Mouse (Mus musculus) midbrain, embryonic 10.5 days (tissue): ENCODE measurements around the gene Rgs10. TPM values are rescaled to one million over a fixed set of nuclear protein-coding genes. Genes with fewer than 3 reads are reported as not detected.

Source experiments
- DNase-seq: peaks from one replicate; pipeline ENCODE4 v3.0.0-alpha.2; 2017; ENCODE audit warnings: low spot score
- H3K27ac ChIP-seq: fragments of 300-500 bp; sonication (generic); replicated peaks from 2 replicates; pipeline ENCODE4 v1.5.1; 2016; ENCODE audit warnings: mild to moderate bottlenecking
- H3K27me3 ChIP-seq: fragments of 300-500 bp; sonication (generic); 2 replicates; pipeline ENCODE4 v1.6.1; 2016; ENCODE audit warnings: low read depth, mild to moderate bottlenecking; ENCODE audit not compliant: poor library complexity, severe bottlenecking
- H3K36me3 ChIP-seq: fragments of 300-500 bp; sonication (generic); 2 replicates; pipeline ENCODE4 v1.6.1; 2016; ENCODE audit warnings: mild to moderate bottlenecking, moderate library complexity
- H3K4me1 ChIP-seq: fragments of 300-500 bp; sonication (generic); 2 replicates; pipeline ENCODE4 v1.6.1; 2016
- H3K4me3 ChIP-seq: fragments of 300-500 bp; sonication (generic); 2 replicates; pipeline ENCODE4 v1.5.1; 2016; ENCODE audit warnings: mild to moderate bottlenecking, moderate library complexity
- H3K9me3 ChIP-seq: fragments of 300-500 bp; sonication (generic); replicated peaks from 2 replicates; pipeline ENCODE4 v1.6.1; 2016; ENCODE audit warnings: mild to moderate bottlenecking
- WGBS: fragments of 180-500 bp; shearing (Covaris S2); methylation state at CpG from one replicate; pipeline ENCODE4 v1.1.7; 2016; 5-methylcytosine and 5-hydroxymethylcytosine counted together
- polyA plus RNA-seq: library from polyadenylated mRNA; unstranded; fragments of >200 nt; fragmentation: Nextera tagmentation; extraction: Ambion mirVana; gene quantifications from 2 replicates; pipeline ENCODE4 v1.2.1, GENCODE M21; 2016

Gene Rgs10
- polyA plus RNA-seq, result 6.0 and 6.4 TPM in 2 replicates

- under 1% methylated on average over 100 of the region's 102 CpGs for WGBS
- peaks cover 92% of the 10 kb centered on the region for H3K27me3 ChIP-seq
Measured at GRCm38 (mm10) chr7:128417930-128418779, at the start of gene Rgs10. TSS of gene Rgs10 (minus strand) at chr7:128418758.

GRCm38 (mm10) chr7:128462406-128462805 lies 43.8 kb upstream of the Rgs10 start:
- peak; percentile 29 for DNase-seq
- peak overlapping the region; percentile 99 for H3K27ac ChIP-seq
- H3K9me3 ChIP-seq, result no peaks in the 10 kb centered on the region
- no peaks in the 10 kb centered on the region for H3K36me3 ChIP-seq
- no peaks in the 10 kb centered on the region for H3K27me3 ChIP-seq
- peaks cover 28% of the 10 kb centered on the region for H3K4me1 ChIP-seq
- WGBS, result 70% methylated on average over 5 of the region's 5 CpGs
- peak overlapping the region; percentile 88 for H3K4me3 ChIP-seq

More at GRCm38 (mm10) chr7:128417930-128418779, at the start of gene Rgs10:
- Histone ChIP-seq H3K27ac (peak within 1 kb of the TSS; percentile 76), H3K9me3 (no peaks in the 10 kb centered on the region), H3K36me3 (no peaks in the 10 kb centered on the region), H3K4me1 (peaks cover 28% of the 10 kb centered on the region), H3K4me3 (peak within 1 kb of the TSS; percentile 83)
- DNase-seq, result peak; percentile 75

DNA sequence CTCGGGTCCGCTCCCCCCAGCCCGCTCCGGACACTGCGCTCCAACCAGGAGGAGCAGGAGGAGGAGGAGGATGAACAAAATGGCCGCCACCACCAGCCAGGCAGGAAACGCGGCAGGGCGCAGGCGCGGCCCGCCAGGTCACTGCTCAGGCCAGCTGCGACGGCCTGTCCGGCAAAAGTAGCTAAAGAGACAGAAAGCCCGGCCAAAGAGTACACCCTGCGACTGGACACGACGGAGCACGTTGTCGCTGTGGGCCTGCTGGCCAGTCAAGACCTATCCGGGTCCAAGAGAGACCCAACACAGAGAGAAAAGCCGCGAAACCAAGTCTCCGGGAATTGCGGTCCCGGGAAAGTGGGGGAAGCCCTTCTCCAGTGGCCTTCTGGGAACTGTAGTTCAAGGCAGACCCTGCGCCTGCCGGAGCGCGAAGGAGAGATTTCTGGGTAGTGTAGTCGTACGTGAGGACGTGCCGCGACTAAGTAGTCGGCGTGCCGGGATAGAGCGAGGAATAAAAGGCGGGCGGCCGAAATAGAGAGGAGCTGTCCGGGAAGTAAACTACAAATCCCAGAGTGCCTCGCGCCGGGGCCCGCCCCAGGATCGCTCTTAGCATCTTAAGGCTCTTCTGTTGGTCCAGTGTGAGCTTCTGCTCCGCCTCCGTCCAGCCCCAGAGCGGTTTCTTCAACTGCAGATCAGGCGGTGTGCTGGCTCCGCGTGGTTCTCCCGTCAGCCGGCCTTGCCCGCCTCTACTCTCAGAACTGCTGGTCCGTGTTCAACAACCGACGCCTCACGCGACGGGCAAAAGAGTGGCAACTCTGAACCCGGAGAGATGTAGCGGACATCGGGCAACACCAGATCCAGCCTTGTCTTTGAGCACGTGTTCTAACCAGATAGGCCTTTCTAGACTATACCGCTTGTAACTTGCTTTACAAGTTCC lies 43.0 kb upstream of the Rgs10 start, which contains the start of gene Tial1:
Gene Tial1, minus strand, starts transcription at position 433 of the 931 bp plus-strand sequence.
- under 1% methylated on average over 69 of the region's 69 CpGs for WGBS
- peak; percentile 98 for DNase-seq

GRCm38 (mm10) chr7:128460865-128461228 lies 42.3 kb upstream of the Rgs10 start:
- H3K9me3 ChIP-seq, result no peaks in the 10 kb centered on the region
- no peaks in the 10 kb centered on the region for H3K27me3 ChIP-seq
- under 1% methylated on average over 22 of the region's 23 CpGs for WGBS
- DNase-seq, result no peak
- H3K27ac ChIP-seq, result peak overlapping the region; percentile 99
- H3K36me3 ChIP-seq, result no peaks in the 10 kb centered on the region
- peaks cover 28% of the 10 kb centered on the region for H3K4me1 ChIP-seq
- H3K4me3 ChIP-seq, result peak overlapping the region; percentile 88

More for the DNA sequence above, 43.0 kb upstream of the Rgs10 start, which contains the start of gene Tial1:
- Histone ChIP-seq H3K27ac (peak within 1 kb of the TSS; percentile 99), H3K9me3 (no peaks in the 10 kb centered on the region), H3K36me3 (no peaks in the 10 kb centered on the region), H3K27me3 (no peaks in the 10 kb centered on the region), H3K4me3 (peak within 1 kb of the TSS; percentile 88), H3K4me1 (peaks cover 28% of the 10 kb centered on the region)

- peak; percentile 62 for DNase-seq
- Histone ChIP-seq H3K9me3 (no peaks in the 10 kb centered on the region), H3K27ac (peak overlapping the region; percentile 99), H3K27me3 (no peaks in the 10 kb centered on the region), H3K4me3 (peak overlapping the region; percentile 88), H3K4me1 (peaks cover 28% of the 10 kb centered on the region), H3K36me3 (no peaks in the 10 kb centered on the region)
- WGBS, result under 1% methylated on average over 36 of the region's 36 CpGs
Measured at GRCm38 (mm10) chr7:128460131-128460864, 41.7 kb upstream of the Rgs10 start.

- Histone ChIP-seq H3K9me3 (no peaks in the 10 kb centered on the region), H3K4me3 (peak overlapping the region; percentile 88), H3K36me3 (peaks cover 2% of the 10 kb centered on the region), H3K27ac (peak overlapping the region; percentile 99), H3K4me1 (peaks cover 28% of the 10 kb centered on the region), H3K27me3 (no peaks in the 10 kb centered on the region)
- WGBS, result 18% methylated on average over 4 of the region's 4 CpGs
- DNase-seq, result no peak
Measured at GRCm38 (mm10) chr7:128459791-128460130, 41.2 kb upstream of the Rgs10 start.

GRCm38 (mm10) chr7:128458011-128458410 lies 39.5 kb upstream of the Rgs10 start:
- peaks cover 20% of the 10 kb centered on the region for H3K36me3 ChIP-seq
- no peak overlapping the region for H3K27ac ChIP-seq
- H3K4me3 ChIP-seq, result no peak overlapping the region
- no peaks in the 10 kb centered on the region for H3K27me3 ChIP-seq
- H3K9me3 ChIP-seq, result no peaks in the 10 kb centered on the region
- DNase-seq, result no peak
- peaks cover 28% of the 10 kb centered on the region for H3K4me1 ChIP-seq

- Histone ChIP-seq H3K4me3 (no peak overlapping the region), H3K9me3 (no peaks in the 10 kb centered on the region), H3K27ac (no peak overlapping the region), H3K36me3 (peaks cover 70% of the 10 kb centered on the region), H3K27me3 (no peaks in the 10 kb centered on the region), H3K4me1 (peaks cover 4% of the 10 kb centered on the region; the same call in 1 of the 2 replicates)
- WGBS, result 96% methylated on average over 1 of the region's 1 CpGs
- DNase-seq, result no peak
Measured at GRCm38 (mm10) chr7:128452731-128453130, 34.2 kb upstream of the Rgs10 start.

GRCm38 (mm10) chr7:128440584-128440983 lies 22.0 kb upstream of the Rgs10 start:
- WGBS, result 92% methylated on average over 2 of the region's 2 CpGs
- Histone ChIP-seq H3K27me3 (no peaks in the 10 kb centered on the region), H3K4me1 (no peaks in the 10 kb centered on the region), H3K4me3 (no peak overlapping the region), H3K36me3 (peaks cover 61% of the 10 kb centered on the region), H3K27ac (no peak overlapping the region), H3K9me3 (no peaks in the 10 kb centered on the region)
- DNase-seq, result no peak

DNA sequence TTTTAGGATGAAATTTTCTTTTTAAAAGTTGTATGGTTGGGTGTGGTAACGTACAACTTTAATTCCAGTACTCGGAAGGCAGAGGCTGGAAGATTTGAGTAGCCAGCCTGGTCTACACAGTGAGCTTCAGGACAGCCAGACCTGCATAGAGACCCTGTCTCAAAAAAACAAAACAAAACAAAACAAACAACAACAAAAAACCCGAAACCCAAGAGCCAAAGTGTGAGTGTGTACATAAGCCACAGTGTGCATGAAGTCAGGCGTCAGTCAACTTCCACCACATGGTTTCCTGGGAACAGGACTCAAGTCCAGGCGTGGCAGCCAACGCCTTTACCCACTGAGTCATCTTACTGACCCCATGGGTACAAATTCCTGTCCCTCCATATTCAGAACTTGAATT lies 20.7 kb upstream of the Rgs10 start:
- Histone ChIP-seq H3K27me3 (no peaks in the 10 kb centered on the region), H3K27ac (no peak overlapping the region), H3K4me3 (no peak overlapping the region), H3K9me3 (no peaks in the 10 kb centered on the region), H3K36me3 (peaks cover 48% of the 10 kb centered on the region), H3K4me1 (no peaks in the 10 kb centered on the region)
- 94% methylated on average over 6 of the region's 6 CpGs for WGBS
- no peak for DNase-seq

GRCm38 (mm10) chr7:128438131-128438530 lies 19.6 kb upstream of the Rgs10 start:
- H3K9me3 ChIP-seq, result no peaks in the 10 kb centered on the region
- DNase-seq, result no peak
- no peaks in the 10 kb centered on the region for H3K27me3 ChIP-seq
- no peak overlapping the region for H3K4me3 ChIP-seq
- no peaks in the 10 kb centered on the region for H3K4me1 ChIP-seq
- no peak overlapping the region for H3K27ac ChIP-seq
- peaks cover 37% of the 10 kb centered on the region for H3K36me3 ChIP-seq

- H3K27ac ChIP-seq, result no peak overlapping the region
- H3K27me3 ChIP-seq, result no peaks in the 10 kb centered on the region
- H3K4me3 ChIP-seq, result no peak overlapping the region
- WGBS, result 72% methylated on average over 1 of the region's 1 CpGs
- H3K4me1 ChIP-seq, result no peaks in the 10 kb centered on the region
- no peak for DNase-seq
- peaks cover 3% of the 10 kb centered on the region; the same call in 1 of the 2 replicates for H3K36me3 ChIP-seq
- H3K9me3 ChIP-seq, result no peaks in the 10 kb centered on the region
Measured at GRCm38 (mm10) chr7:128433213-128433612, 14.7 kb upstream of the Rgs10 start.
